In genomic region chr10:12547037-12547625, GRCm38 (mm10) we compare ENCODE assay signal across 10 mouse cellular contexts.
A peak's percentile ranks its signal among the peaks of the same experiment; 100 is the strongest.
DNase-seq lines count a peak whose midpoint lies in the region; ATAC-seq lines count a peak whose summit lies in the region.
"Had no signal": no experiment of that assay in that cellular context is flagged by ENCODE, and none has a peak within 500 bp of the region (broad histone marks: within the 10 kb centered on the region; RNA-seq: fewer than 3 reads in every experiment).

No protein-coding gene starts in this region.

- DNase-seq in layer of hippocampus, postnatal 14 days (ENCODE audit: low spot score in 2 of 2), result peak; percentile 8 to 34
- DNase-seq in layer of hippocampus, postnatal 36 days, result no peak
- DNase-seq in kidney, postnatal 4 days, result peak; percentile 11 to 24
- DNase-seq in adrenal gland, postnatal 36 days, result no peak
- DNase-seq in testis, postnatal 14 days (ENCODE audit: low spot score), result no peak
- DNase-seq in adrenal gland, postnatal 4 days (ENCODE audit: low spot score in 2 of 2), result no peak
- DNase-seq: right cerebral cortex, postnatal 14 days had no signal

- WGBS in forebrain, embryonic 12.5 days, result 35% methylated on average over 6 of the region's 6 CpGs
- 7% methylated on average over 6 of the region's 6 CpGs for WGBS in neural tube, embryonic 12.5 days

- no peak for ATAC-seq in forebrain, embryonic 12.5 days (ENCODE audit: low FRiP score)
- ATAC-seq in neural tube, embryonic 12.5 days (ENCODE audit: low FRiP score, low read depth), result no peak

- peaks cover 25% of the 10 kb centered on the region for H3K4me1 ChIP-seq in forebrain, embryonic 12.5 days
- H3K4me1 ChIP-seq in neural tube, embryonic 12.5 days, result peaks cover 34% of the 10 kb centered on the region

- no peak overlapping the region for H3K4me3 ChIP-seq in forebrain, embryonic 12.5 days (replicated peaks)
- H3K4me3 ChIP-seq in neural tube, embryonic 12.5 days, result peak overlapping the region; percentile 24; the same call in 1 of the 2 replicates

- H3K36me3 ChIP-seq in forebrain, embryonic 12.5 days (replicated peaks), result no peaks in the 10 kb centered on the region
- H3K36me3 ChIP-seq in neural tube, embryonic 12.5 days, result no peaks in the 10 kb centered on the region
- H3K36me3 ChIP-seq: liver, embryonic 15.5 days had no signal

- no peak overlapping the region for H3K9ac ChIP-seq in forebrain, embryonic 12.5 days
- no peak overlapping the region for H3K9ac ChIP-seq in neural tube, embryonic 12.5 days
- H3K9ac ChIP-seq: liver, embryonic 15.5 days had no signal

- H3K27ac ChIP-seq in forebrain, embryonic 12.5 days, result no peak overlapping the region
- no peak overlapping the region for H3K27ac ChIP-seq in neural tube, embryonic 12.5 days
- H3K27ac ChIP-seq: liver, embryonic 15.5 days had no signal

- H3K4me2 ChIP-seq in forebrain, embryonic 12.5 days, result peak overlapping the region; percentile 15; the same call in 1 of the 2 replicates
- peak overlapping the region; percentile 67 for H3K4me2 ChIP-seq in neural tube, embryonic 12.5 days (replicated peaks)

- H3K9me3 ChIP-seq in forebrain, embryonic 12.5 days, result no peaks in the 10 kb centered on the region
- H3K9me3 ChIP-seq in neural tube, embryonic 12.5 days, result no peaks in the 10 kb centered on the region
- H3K9me3 ChIP-seq: liver, embryonic 15.5 days had no signal

- H3K27me3 ChIP-seq in forebrain, embryonic 12.5 days, result peaks cover 10% of the 10 kb centered on the region
- H3K27me3 ChIP-seq in neural tube, embryonic 12.5 days (replicated peaks), result no peaks in the 10 kb centered on the region
- H3K27me3 ChIP-seq: liver, embryonic 15.5 days had no signal

Comparison
In these comparisons a context has a peak if more than half of its experiments do, and no peak if none do; other contexts are left out.
1. DNase-seq: peak in layer of hippocampus, postnatal 14 days (2 of 2) and kidney, postnatal 4 days (2 of 2); none in layer of hippocampus, postnatal 36 days (0 of 2), adrenal gland, postnatal 36 days (0 of 2), testis, postnatal 14 days (single experiment) and adrenal gland, postnatal 4 days (0 of 2).